Mouse (Mus musculus) G1E (cell line): Measurements from ENCODE around the gene Cope. TPM values are rescaled to one million over a fixed set of nuclear protein-coding genes. Genes with fewer than 3 reads are reported as not detected.

Experiments used
- ATAC-seq: 2 replicates; pipeline ENCODE4 v1.8.0; 2016; ENCODE audit warnings: mild to moderate bottlenecking; ENCODE audit not compliant: insufficient number of reproducible peaks, poor library complexity, low FRiP score, severe bottlenecking; ENCODE audit errors: extremely low read depth
- DNase-seq: peaks from one replicate; pipeline ENCODE4 v3.0.0; 2012; ENCODE audit warnings: low spot score
- H3K27me3 ChIP-seq: 2 replicates; pipeline ENCODE4 v1.6.1; 2012; ENCODE audit warnings: mild to moderate bottlenecking, low read length, inconsistent platforms; ENCODE audit not compliant: insufficient read depth
- H3K36me3 ChIP-seq: replicated peaks from 2 replicates; pipeline ENCODE3; 2012; ENCODE audit warnings: mild to moderate bottlenecking, inconsistent platforms
- H3K4me1 ChIP-seq: 2 replicates; pipeline ENCODE4 v1.6.1; 2012; ENCODE audit warnings: low read depth, low read length, inconsistent platforms, mixed read lengths; ENCODE audit not compliant: insufficient read depth
- H3K4me3 ChIP-seq: 2 replicates; pipeline ENCODE4 v1.5.1; 2012; ENCODE audit warnings: low read depth, mild to moderate bottlenecking, inconsistent platforms, low read length, moderate library complexity, mixed read lengths
- H3K9me3 ChIP-seq: replicated peaks from 2 replicates; pipeline ENCODE4 v1.6.1; 2012; ENCODE audit warnings: inconsistent platforms
- CTCF ChIP-seq: IDR thresholded peaks from 2 replicates; pipeline ENCODE4 v1.5.1; 2012; ENCODE audit warnings: low read depth, low read length, inconsistent platforms, mixed read lengths
- GATA1 ChIP-seq: IDR thresholded peaks from 2 replicates; pipeline ENCODE4 v1.6.1; 2012; ENCODE audit warnings: borderline replicate concordance, low read length, inconsistent platforms, mixed read lengths
- GATA2 ChIP-seq: IDR thresholded peaks from 2 replicates; pipeline ENCODE4 v1.6.1; 2012; ENCODE audit warnings: low read depth, low read length, inconsistent platforms, borderline replicate concordance
- POLR2AphosphoS5 ChIP-seq: IDR thresholded peaks from 2 replicates; pipeline ENCODE4 v1.6.1; 2012; ENCODE audit warnings: low read depth, low read length, inconsistent platforms; ENCODE audit not compliant: insufficient replicate concordance
- TAL1 ChIP-seq: conservative IDR thresholded peaks from 2 replicates; pipeline ENCODE4 v1.6.1; 2012; ENCODE audit warnings: low read depth, low read length, inconsistent platforms, mixed read lengths
- polyA plus RNA-seq: library from polyadenylated mRNA; stranded (reverse); fragments of >175 nt; gene quantifications from 2 replicates; pipeline ENCODE4 v1.2.3, GENCODE M21; 2012
- total RNA-seq, 2 experiments: library from RNA; stranded (forward) in 1 of 2; stranded (reverse) in 1 of 2; fragments of 200-1000 nt in 1 of 2; fragments of >200 nt in 1 of 2; fragmentation: Nextera tagmentation in 1 of 2; gene quantifications; 2 replicates each; pipeline ENCODE4 v1.2.3; 2014 to 2017

Cope gene
- total and polyA plus RNA-seq, 3 experiments = 78.3 to 358 (median 152) TPM

DNA sequence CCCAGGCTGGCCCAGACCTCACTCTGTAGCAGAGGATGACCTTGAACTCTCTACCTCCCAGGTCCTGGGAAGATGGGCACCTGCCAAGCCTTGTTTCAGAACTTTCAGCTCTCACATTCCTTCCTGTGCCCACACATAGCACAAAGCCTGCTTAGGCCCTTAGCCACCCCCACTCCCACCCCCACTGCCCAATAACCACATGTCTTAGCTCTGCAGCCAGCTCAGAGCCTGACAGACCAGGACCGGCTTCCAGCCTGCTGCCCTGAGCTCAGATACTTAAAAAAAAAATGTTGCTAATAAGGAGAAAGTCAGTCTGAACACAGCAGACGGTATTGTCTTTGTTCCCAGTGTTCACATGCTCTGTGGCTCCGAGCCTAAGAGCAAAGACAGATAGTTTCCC lies 21.3 kb upstream of the Cope start:
- DNase-seq (no peak), ATAC-seq (no peak)
- H3K4me1 ChIP-seq = peaks cover 43% of the 10 kb centered on the region
- no peaks in the 10 kb centered on the region for H3K9me3 ChIP-seq
- H3K4me3 ChIP-seq = no peak overlapping the region
- TF ChIP-seq CTCF (no peak), POLR2AphosphoS5 (no peak), GATA1 (no peak), TAL1 (no peak), GATA2 (no peak)
- peaks cover 84% of the 10 kb centered on the region for H3K27me3 ChIP-seq
- peaks cover 11% of the 10 kb centered on the region for H3K36me3 ChIP-seq

DNA sequence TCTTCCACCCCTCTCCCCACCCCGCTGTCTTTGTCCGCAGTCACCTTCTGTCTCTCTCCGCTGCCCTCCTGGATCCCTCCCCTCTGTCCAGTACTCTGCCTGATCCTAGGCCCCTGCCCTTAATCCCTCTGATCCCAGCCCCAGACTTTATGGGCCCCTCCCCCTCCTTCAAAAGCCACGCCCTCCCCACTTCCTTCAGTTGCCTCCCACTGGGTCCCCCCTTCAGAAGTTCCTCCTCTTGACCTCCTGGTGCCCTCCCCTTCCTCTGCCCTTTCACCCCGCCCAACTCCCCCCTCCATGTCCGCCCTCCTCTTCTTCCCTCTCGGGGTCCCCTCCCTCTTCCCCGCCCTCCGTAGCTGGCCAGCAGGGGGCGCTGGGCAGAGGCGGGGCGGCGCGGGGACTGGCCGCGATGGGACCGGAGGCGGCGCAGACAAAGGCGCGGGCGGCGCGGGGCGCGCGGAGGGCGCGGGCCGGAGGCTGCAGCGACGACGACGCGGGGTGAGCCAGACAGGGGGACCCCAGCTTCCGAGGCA lies 19.6 kb upstream of the Cope start, which contains the start of gene Homer3:
Gene Homer3, plus strand, starts transcription at position 225 of the 533 bp plus-strand sequence.
- Histone ChIP-seq H3K36me3 (peaks cover 14% of the 10 kb centered on the region), H3K4me1 (peaks cover 28% of the 10 kb centered on the region), H3K4me3 (peak within 1 kb of the TSS; percentile 73), H3K9me3 (peaks cover 2% of the 10 kb centered on the region; the same call in 1 of the 2 replicates), H3K27me3 (peaks cover 70% of the 10 kb centered on the region)
- peak; percentile 88 for ATAC-seq
- DNase-seq = peak; percentile 93
- peak; percentile 9; the same call in 1 of the 2 replicates for TF ChIP-seq CTCF
- TF ChIP-seq GATA2 = no peak

DNA sequence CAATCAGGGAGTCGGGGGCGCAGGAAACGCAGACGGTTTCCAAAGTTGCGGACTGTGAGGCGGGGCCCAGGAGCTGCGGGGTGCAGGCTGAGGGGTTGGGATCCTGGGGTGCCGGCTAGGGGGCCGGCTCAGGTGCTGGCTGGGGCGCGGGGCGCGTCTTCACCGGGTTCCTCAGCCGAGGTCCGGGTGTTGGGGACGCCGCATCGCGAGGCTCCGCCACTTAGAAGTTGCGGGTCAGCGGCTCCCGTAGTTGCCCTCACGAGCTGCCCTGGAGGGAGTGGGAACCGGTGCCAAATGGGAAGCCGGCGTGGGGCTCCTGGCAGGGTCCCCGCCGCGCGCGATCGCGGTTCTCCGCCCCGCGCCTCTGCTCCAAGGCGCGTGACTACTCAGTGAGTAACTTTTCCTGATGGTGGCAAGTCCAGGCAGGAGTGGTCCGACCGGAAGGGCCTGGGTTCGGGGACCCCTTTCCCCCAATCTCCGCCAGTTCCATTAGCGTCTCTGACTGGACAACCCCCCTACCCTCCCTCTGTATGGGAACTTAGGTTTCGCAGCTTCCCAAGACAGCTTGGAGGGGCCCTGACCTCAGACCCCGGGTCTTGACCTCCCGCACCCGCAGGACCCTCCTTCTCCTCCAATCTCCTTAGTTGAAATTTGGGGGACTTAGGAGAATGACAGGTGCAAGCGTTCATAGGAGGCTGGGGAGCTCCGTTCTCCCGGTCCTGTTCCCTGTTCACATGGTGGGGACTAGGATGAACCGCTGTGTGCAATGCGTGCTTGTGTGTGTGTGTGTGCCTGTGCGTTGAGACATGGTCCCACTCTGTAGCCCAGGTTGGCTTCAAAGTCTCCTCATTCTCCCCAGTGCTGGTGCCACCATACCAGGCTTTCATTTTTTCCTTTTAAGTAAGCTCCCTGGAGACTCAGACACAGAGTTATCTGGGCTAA lies 18.9 kb upstream of the Cope start:
- no peak for TF ChIP-seq GATA2
- no peak for TF ChIP-seq CTCF
- TF ChIP-seq GATA1 = no peak
- no peak for TF ChIP-seq TAL1
- TF ChIP-seq POLR2AphosphoS5 = no peak
- DNase-seq (no peak), ATAC-seq (no peak)
- Histone ChIP-seq H3K9me3 (peaks cover 2% of the 10 kb centered on the region; the same call in 1 of the 2 replicates), H3K4me3 (peak overlapping the region; percentile 73), H3K27me3 (peaks cover 65% of the 10 kb centered on the region), H3K36me3 (peaks cover 14% of the 10 kb centered on the region), H3K4me1 (peaks cover 26% of the 10 kb centered on the region)

DNA sequence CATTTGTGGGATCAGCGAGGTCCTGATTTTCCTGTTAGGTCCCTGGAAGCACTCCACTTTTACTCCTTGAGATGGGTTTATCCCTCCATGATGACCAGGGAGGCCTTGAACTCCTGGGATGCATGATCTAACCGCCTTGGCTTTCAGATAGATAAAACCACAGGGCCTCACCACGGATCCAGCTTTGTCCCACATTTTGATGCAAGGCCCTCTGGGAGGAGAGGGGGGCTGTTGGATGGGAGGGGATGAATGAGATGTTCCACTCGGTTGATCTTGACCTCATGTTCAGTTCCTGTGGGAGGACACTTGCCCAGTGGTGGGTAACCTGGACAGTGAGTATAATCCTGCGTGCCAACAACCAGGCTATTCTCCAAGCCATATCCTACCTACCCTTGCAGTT lies 17.9 kb upstream of the Cope start:
- Histone ChIP-seq H3K9me3 (peaks cover 2% of the 10 kb centered on the region; the same call in 1 of the 2 replicates), H3K4me3 (no peak overlapping the region), H3K4me1 (peaks cover 24% of the 10 kb centered on the region), H3K36me3 (peaks cover 14% of the 10 kb centered on the region), H3K27me3 (peaks cover 55% of the 10 kb centered on the region)
- ATAC-seq = no peak
- DNase-seq = no peak
- TF ChIP-seq TAL1 = no peak
- no peak for TF ChIP-seq GATA1
- no peak for TF ChIP-seq POLR2AphosphoS5
- no peak for TF ChIP-seq CTCF
- no peak for TF ChIP-seq GATA2

DNA sequence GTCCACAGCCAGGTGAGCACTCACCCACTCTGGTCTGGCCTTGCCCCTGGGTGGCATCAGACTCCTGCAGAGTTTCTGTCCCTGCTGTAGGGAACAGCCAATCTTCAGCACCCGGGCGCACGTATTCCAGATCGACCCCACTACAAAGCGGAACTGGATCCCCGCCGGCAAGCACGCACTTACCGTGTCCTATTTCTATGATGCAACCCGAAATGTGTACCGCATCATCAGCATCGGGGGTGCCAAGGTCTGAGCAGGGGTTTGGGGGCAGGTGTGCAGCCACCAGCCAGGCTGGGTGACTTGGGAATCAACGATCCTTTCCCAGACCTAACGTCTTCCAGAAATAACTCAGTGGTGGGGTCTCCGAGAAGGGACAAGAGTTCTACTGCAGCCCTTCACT lies 17.0 kb upstream of the Cope start:
- peaks cover 24% of the 10 kb centered on the region for H3K4me1 ChIP-seq
- TF ChIP-seq POLR2AphosphoS5 (no peak), TAL1 (no peak), GATA1 (no peak), GATA2 (no peak), CTCF (no peak)
- H3K4me3 ChIP-seq = no peak overlapping the region
- DNase-seq (no peak), ATAC-seq (no peak)
- H3K9me3 ChIP-seq = peaks cover 2% of the 10 kb centered on the region; the same call in 1 of the 2 replicates
- peaks cover 51% of the 10 kb centered on the region for H3K27me3 ChIP-seq
- H3K36me3 ChIP-seq = peaks cover 16% of the 10 kb centered on the region

DNA sequence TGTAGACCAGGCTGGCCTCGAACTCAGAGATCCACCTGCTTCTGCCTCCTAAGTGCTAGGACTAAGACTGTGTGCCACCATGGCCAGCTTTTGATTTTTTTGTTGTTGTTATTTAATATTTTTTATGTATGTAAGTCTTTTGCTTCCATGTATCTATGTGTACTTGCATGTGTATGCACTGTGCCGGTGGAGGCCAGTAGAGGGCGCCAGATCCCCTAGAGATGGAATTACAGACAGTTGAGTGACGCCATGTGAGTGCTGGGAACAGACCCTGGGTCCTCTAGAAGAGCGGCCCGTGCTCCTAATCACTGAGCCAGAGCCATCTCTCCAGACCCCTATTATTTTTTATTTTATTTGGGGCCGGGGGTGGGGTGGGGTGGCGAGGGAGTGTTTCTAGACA lies 15.6 kb upstream of the Cope start:
- peaks cover 22% of the 10 kb centered on the region for H3K4me1 ChIP-seq
- no peak for DNase-seq
- no peak overlapping the region for H3K4me3 ChIP-seq
- peaks cover 2% of the 10 kb centered on the region; the same call in 1 of the 2 replicates for H3K9me3 ChIP-seq
- peaks cover 38% of the 10 kb centered on the region for H3K27me3 ChIP-seq
- TF ChIP-seq POLR2AphosphoS5 = no peak
- TF ChIP-seq GATA1 = no peak
- TF ChIP-seq GATA2 = no peak
- TF ChIP-seq TAL1 = no peak
- TF ChIP-seq CTCF = no peak
- no peak for ATAC-seq
- peaks cover 27% of the 10 kb centered on the region for H3K36me3 ChIP-seq
